Mouse (Mus musculus) bone marrow, adult 2 months (tissue): ENCODE results near the gene Ndufa4l2. TPM values are rescaled to one million over a fixed set of nuclear protein-coding genes. Genes with fewer than 3 reads are reported as not detected.

Experiments used
- H3K27ac ChIP-seq: fragments of 200-500 bp; 2 replicates; pipeline ENCODE4 v1.5.1; 2012; ENCODE audit warnings: low read depth, mild to moderate bottlenecking, control low read depth, inconsistent platforms, low read length; ENCODE audit not compliant: control insufficient read depth, poor library complexity, insufficient read depth
- H3K4me1 ChIP-seq: fragments of 200-500 bp; 2 replicates; pipeline ENCODE4 v1.6.1; 2011; ENCODE audit warnings: low read length; ENCODE audit not compliant: control insufficient read depth, insufficient read depth
- H3K4me3 ChIP-seq: fragments of 200-500 bp; replicated peaks from 2 replicates; pipeline ENCODE3; 2011; ENCODE audit warnings: mild to moderate bottlenecking, low read depth, low read length, control low read depth; ENCODE audit not compliant: control insufficient read depth
- CTCF ChIP-seq: fragments of 200-500 bp; IDR thresholded peaks from 2 replicates; pipeline ENCODE4 v1.5.1; 2011; ENCODE audit warnings: low read length, control low read depth; ENCODE audit not compliant: control insufficient read depth, insufficient read depth
- POLR2A ChIP-seq: fragments of 200-500 bp; IDR thresholded peaks from 2 replicates; pipeline ENCODE4 v1.6.1; 2011; ENCODE audit warnings: low read depth, mild to moderate bottlenecking, control low read depth, low read length, borderline replicate concordance; ENCODE audit not compliant: control insufficient read depth
- whole genome bisulfite sequencing: fragments of 180-500 bp; shearing (Covaris S2); methylation state at CpG from one replicate; pipeline ENCODE4 v1.1.7; 2018; 5-methylcytosine and 5-hydroxymethylcytosine counted together
- polyA plus RNA-seq: library from polyadenylated mRNA; stranded (reverse); fragments of >200 nt; gene quantifications from 2 replicates; pipeline ENCODE4 v1.2.4, GENCODE M21; 2011; ENCODE audit warnings: low replicate concordance; ENCODE audit not compliant: missing spikeins, insufficient read depth, insufficient read length

The Ndufa4l2 gene
- polyA plus RNA-seq, 1 experiment, result not detected

- TF ChIP-seq POLR2A (no peak), CTCF (no peak)
- Histone ChIP-seq H3K4me1 (peaks cover 1% of the 10 kb centered on the region; the same call in 1 of the 2 replicates), H3K27ac (no peak overlapping the region), H3K4me3 (no peak overlapping the region)
- 54% methylated on average over 10 of the region's 10 CpGs for WGBS
Observed at GRCm38 (mm10) chr10:127485235-127485634, 29.5 kb upstream of the Ndufa4l2 start.

GRCm38 (mm10) chr10:127488856-127489255 is 25.9 kb upstream of the Ndufa4l2 start:
- no peak overlapping the region for H3K4me3 ChIP-seq
- H3K27ac ChIP-seq, result no peak overlapping the region
- no peaks in the 10 kb centered on the region for H3K4me1 ChIP-seq
- 85% methylated on average over 7 of the region's 7 CpGs for WGBS
- no peak for TF ChIP-seq POLR2A
- TF ChIP-seq CTCF, result no peak

GRCm38 (mm10) chr10:127490160-127491127 is 24.3 kb upstream of the Ndufa4l2 start:
- H3K4me1 ChIP-seq, result no peaks in the 10 kb centered on the region
- no peak for TF ChIP-seq POLR2A
- no peak for TF ChIP-seq CTCF
- 88% methylated on average over 18 of the region's 18 CpGs for WGBS
- H3K4me3 ChIP-seq, result no peak overlapping the region
- no peak overlapping the region for H3K27ac ChIP-seq

GRCm38 (mm10) chr10:127491128-127491512 is 23.6 kb upstream of the Ndufa4l2 start:
- WGBS, result 86% methylated on average over 8 of the region's 8 CpGs
- H3K4me1 ChIP-seq, result no peaks in the 10 kb centered on the region
- no peak for TF ChIP-seq CTCF
- TF ChIP-seq POLR2A, result no peak
- H3K4me3 ChIP-seq, result no peak overlapping the region
- no peak overlapping the region for H3K27ac ChIP-seq

- no peak overlapping the region for H3K4me3 ChIP-seq
- TF ChIP-seq POLR2A (no peak), CTCF (no peak)
- H3K27ac ChIP-seq, result no peak overlapping the region
- H3K4me1 ChIP-seq, result no peaks in the 10 kb centered on the region
- WGBS, result 92% methylated on average over 3 of the region's 3 CpGs
Observed at GRCm38 (mm10) chr10:127492118-127492517, 22.6 kb upstream of the Ndufa4l2 start.

- no peaks in the 10 kb centered on the region for H3K4me1 ChIP-seq
- no peak overlapping the region for H3K27ac ChIP-seq
- 88% methylated on average over 3 of the region's 3 CpGs for WGBS
- no peak overlapping the region for H3K4me3 ChIP-seq
- no peak for TF ChIP-seq POLR2A
- TF ChIP-seq CTCF, result no peak
Observed at GRCm38 (mm10) chr10:127496156-127496555, 18.6 kb upstream of the Ndufa4l2 start.

GRCm38 (mm10) chr10:127499516-127499915 is 15.3 kb upstream of the Ndufa4l2 start:
- Histone ChIP-seq H3K4me1 (no peaks in the 10 kb centered on the region), H3K27ac (no peak overlapping the region), H3K4me3 (no peak overlapping the region)
- 92% methylated on average over 5 of the region's 5 CpGs for WGBS
- TF ChIP-seq POLR2A (no peak), CTCF (no peak)

- WGBS, result 85% methylated on average over 4 of the region's 4 CpGs
- H3K4me1 ChIP-seq, result no peaks in the 10 kb centered on the region
- no peak for TF ChIP-seq CTCF
Observed at GRCm38 (mm10) chr10:127500042-127500441, 14.7 kb upstream of the Ndufa4l2 start.

More at GRCm38 (mm10) chr10:127500042-127500441, 14.7 kb upstream of the Ndufa4l2 start:
- Histone ChIP-seq H3K4me3 (no peak overlapping the region), H3K27ac (no peak overlapping the region)
